ENCODE assay signal across 25 mouse cellular contexts in genomic region chr19:53887822-53888221, GRCm38 (mm10). TPM values are rescaled to one million over a fixed set of nuclear protein-coding genes. Genes with fewer than 3 reads are reported as not detected.
DNase-seq lines count a peak whose midpoint lies in the region; ATAC-seq lines count a peak whose summit lies in the region.
"Had no signal": no experiment of that assay in that cellular context is flagged by ENCODE, and none has a peak within 500 bp of the region (broad histone marks: within the 10 kb centered on the region; RNA-seq: fewer than 3 reads in every experiment).

No protein-coding gene starts in this region.

- ATAC-seq in forebrain, embryonic 11.5 days (replicated peaks; ENCODE audit: low FRiP score), result no peak
- ATAC-seq in forebrain, embryonic 15.5 days (replicated peaks), result no peak
- peak; percentile 81 for ATAC-seq in liver, embryonic 16.5 days (ENCODE audit: low read depth)
- ATAC-seq: activated CD4-positive, CD25-positive, alpha-beta regulatory T cell, adult 4 months; forebrain, embryonic 14.5 days; midbrain, embryonic 15.5 days had no signal

- DNase-seq in forebrain, embryonic 11.5 days (ENCODE audit: low spot score), result peak; percentile 14
- DNase-seq in thymus, postnatal 4 days, result peak; percentile 36
- DNase-seq in thymus, postnatal 0 days (ENCODE audit: low spot score), result no peak
- DNase-seq in Muller cell, postnatal 12 days (ENCODE audit: inconsistent ontology term), result no peak
- no peak for DNase-seq in gastrocnemius, postnatal 36 days
- no peak for DNase-seq in spleen, adult 12 weeks (ENCODE audit: low spot score)
- DNase-seq: adrenal gland, postnatal 10 days; cerebellum, adult 11 months; cerebellum, postnatal 36 days; gastrocnemius, postnatal 25 days; kidney, adult 11 months; lung, postnatal 10 days; spleen, adult 18-20 months had no signal

- no peak overlapping the region for H3K4me2 ChIP-seq in forebrain, embryonic 11.5 days (ENCODE audit: low read depth, low read length, severe bottlenecking)
- no peak overlapping the region for H3K4me2 ChIP-seq in forebrain, embryonic 15.5 days (replicated peaks)
- H3K4me2 ChIP-seq in liver, embryonic 16.5 days (ENCODE audit: low read depth, low read length), result no peak overlapping the region
- H3K4me2 ChIP-seq: limb, embryonic 15.5 days; midbrain, embryonic 15.5 days; neural tube, embryonic 15.5 days; stomach, embryonic 15.5 days had no signal

- H3K9me3 ChIP-seq in forebrain, embryonic 11.5 days (ENCODE audit: control insufficient read depth, low read length), result no peaks in the 10 kb centered on the region
- no peaks in the 10 kb centered on the region for H3K9me3 ChIP-seq in forebrain, embryonic 15.5 days
- no peaks in the 10 kb centered on the region for H3K9me3 ChIP-seq in liver, embryonic 16.5 days (replicated peaks; ENCODE audit: control insufficient read depth, low read length)
- H3K9me3 ChIP-seq: heart, embryonic 10.5 days; limb, embryonic 15.5 days; megakaryocyte, embryonic 14.5 days; midbrain, embryonic 15.5 days; neural tube, embryonic 15.5 days; stomach, embryonic 15.5 days had no signal

- no peak overlapping the region for H3K4me3 ChIP-seq in forebrain, embryonic 11.5 days (ENCODE audit: low read depth, low read length)
- H3K4me3 ChIP-seq in forebrain, embryonic 15.5 days, result no peak overlapping the region
- no peak overlapping the region for H3K4me3 ChIP-seq in liver, embryonic 16.5 days (ENCODE audit: low read depth, low read length)
- H3K4me3 ChIP-seq: heart, embryonic 10.5 days; limb, embryonic 15.5 days; megakaryocyte, embryonic 14.5 days; midbrain, embryonic 15.5 days; myocyte; neural tube, embryonic 15.5 days; stomach, embryonic 15.5 days had no signal

- H3K9ac ChIP-seq in forebrain, embryonic 11.5 days (ENCODE audit: low read length), result no peak overlapping the region
- H3K9ac ChIP-seq in forebrain, embryonic 15.5 days (replicated peaks), result no peak overlapping the region
- H3K9ac ChIP-seq in liver, embryonic 16.5 days (ENCODE audit: low read depth, low read length), result no peak overlapping the region
- H3K9ac ChIP-seq: limb, embryonic 15.5 days; midbrain, embryonic 15.5 days; neural tube, embryonic 15.5 days; stomach, embryonic 15.5 days had no signal

- no peak overlapping the region for H3K27ac ChIP-seq in forebrain, embryonic 11.5 days (ENCODE audit: low read depth, low read length)
- no peak overlapping the region for H3K27ac ChIP-seq in forebrain, embryonic 15.5 days (replicated peaks)
- H3K27ac ChIP-seq in liver, embryonic 16.5 days (ENCODE audit: low read length), result peak overlapping the region; percentile 64
- H3K27ac ChIP-seq: heart, embryonic 10.5 days; kidney, postnatal 0 days; limb, embryonic 15.5 days; midbrain, embryonic 15.5 days; neural tube, embryonic 15.5 days; stomach, embryonic 15.5 days had no signal

- H3K4me1 ChIP-seq in forebrain, embryonic 11.5 days (replicated peaks; ENCODE audit: control insufficient read depth, insufficient read depth, low read length), result 0 out of 2 replicates have a peak, but pooled peaks cover 2% of the 10 kb centered on the region
- peaks cover 4% of the 10 kb centered on the region for H3K4me1 ChIP-seq in forebrain, embryonic 15.5 days
- peaks cover 64% of the 10 kb centered on the region for H3K4me1 ChIP-seq in liver, embryonic 16.5 days (ENCODE audit: control insufficient read depth, low read depth, low read length)

- 86% methylated on average over 3 of the region's 3 CpGs for WGBS in forebrain, embryonic 11.5 days
- 83% methylated on average over 3 of the region's 3 CpGs for WGBS in forebrain, embryonic 15.5 days
- 17% methylated on average over 3 of the region's 3 CpGs for WGBS in liver, embryonic 16.5 days (ENCODE audit: insufficient replicate concordance)

- H3K27me3 ChIP-seq in forebrain, embryonic 11.5 days (ENCODE audit: control insufficient read depth, insufficient read depth, low read length), result no peaks in the 10 kb centered on the region
- no peaks in the 10 kb centered on the region for H3K27me3 ChIP-seq in forebrain, embryonic 15.5 days
- H3K27me3 ChIP-seq in liver, embryonic 16.5 days (ENCODE audit: control insufficient read depth, insufficient read depth, low read depth, low read length), result no peaks in the 10 kb centered on the region
- H3K27me3 ChIP-seq: limb, embryonic 15.5 days; megakaryocyte, embryonic 14.5 days; midbrain, embryonic 15.5 days; neural tube, embryonic 15.5 days; stomach, embryonic 15.5 days had no signal

- no peaks in the 10 kb centered on the region for H3K36me3 ChIP-seq in forebrain, embryonic 11.5 days (ENCODE audit: control insufficient read depth, insufficient read depth, low read length)
- H3K36me3 ChIP-seq in forebrain, embryonic 15.5 days, result no peaks in the 10 kb centered on the region
- no peaks in the 10 kb centered on the region for H3K36me3 ChIP-seq in liver, embryonic 16.5 days (ENCODE audit: control insufficient read depth, insufficient read depth)
- H3K36me3 ChIP-seq: heart, embryonic 10.5 days; limb, embryonic 15.5 days; midbrain, embryonic 15.5 days; neural tube, embryonic 15.5 days; stomach, embryonic 15.5 days had no signal

- intact Hi-C loops in gastrocnemius, postnatal 36 days (cut with DNase I), result no loop called here

RNA-seq across cellular contexts. Expression of gene Pdcd4, which starts 4.2 kb away (rescaled TPM):
- polyA plus RNA-seq in forebrain, embryonic 11.5 days (2014; fragmentation: Nextera tagmentation; extraction: Ambion mirVana), result 84.0 and 90.6 TPM in 2 replicates
- 90.4 and 94.7 TPM in 2 replicates for polyA plus RNA-seq in forebrain, embryonic 15.5 days (2015; fragmentation: Nextera tagmentation; extraction: Ambion mirVana)
- polyA plus RNA-seq in thymus, postnatal 0 days (2015; fragmentation: Nextera tagmentation; extraction: Ambion mirVana), result 156 and 182 TPM in 2 replicates
- 21.5 TPM in 2 replicates for polyA plus RNA-seq in liver, embryonic 16.5 days (2015; fragmentation: Nextera tagmentation; extraction: Ambion mirVana)
- total RNA-seq in gastrocnemius, postnatal 36 days (2021), result 10 to 100 TPM; 13.6 to 15.8 TPM

RNA-seq across cellular contexts. Expression of gene Shoc2, which starts 56.3 kb away (rescaled TPM):
- 82.5 and 85.8 TPM in 2 replicates for polyA plus RNA-seq in forebrain, embryonic 11.5 days (2014; fragmentation: Nextera tagmentation; extraction: Ambion mirVana)
- polyA plus RNA-seq in forebrain, embryonic 15.5 days (2015; fragmentation: Nextera tagmentation; extraction: Ambion mirVana), result 54.8 and 55.2 TPM in 2 replicates
- polyA plus RNA-seq in thymus, postnatal 0 days (2015; fragmentation: Nextera tagmentation; extraction: Ambion mirVana), result 26.1 and 29.8 TPM in 2 replicates
- 16.6 TPM in 2 replicates for polyA plus RNA-seq in liver, embryonic 16.5 days (2015; fragmentation: Nextera tagmentation; extraction: Ambion mirVana)
- total RNA-seq in gastrocnemius, postnatal 36 days (2021), result 10 to 100 TPM; 20.6 to 22.9 TPM

RNA-seq across cellular contexts. Expression of gene Bbip1, which starts 56.6 kb away (rescaled TPM):
- polyA plus RNA-seq in forebrain, embryonic 11.5 days (2014; fragmentation: Nextera tagmentation; extraction: Ambion mirVana), result 127 and 138 TPM in 2 replicates
- 144 and 145 TPM in 2 replicates for polyA plus RNA-seq in forebrain, embryonic 15.5 days (2015; fragmentation: Nextera tagmentation; extraction: Ambion mirVana)
- 136 and 139 TPM in 2 replicates for polyA plus RNA-seq in thymus, postnatal 0 days (2015; fragmentation: Nextera tagmentation; extraction: Ambion mirVana)
- polyA plus RNA-seq in liver, embryonic 16.5 days (2015; fragmentation: Nextera tagmentation; extraction: Ambion mirVana), result 33.8 and 40.1 TPM in 2 replicates
- 10 to 100 TPM; 31.2 to 32.1 TPM for total RNA-seq in gastrocnemius, postnatal 36 days (2021)

Comparison
In these comparisons a context has a peak if more than half of its experiments do, and no peak if none do; other contexts are left out.
1. DNase-seq: peak in forebrain, embryonic 11.5 days (single experiment) and thymus, postnatal 4 days (single experiment); none in thymus, postnatal 0 days (single experiment), Muller cell, postnatal 12 days (single experiment), gastrocnemius, postnatal 36 days (0 of 2) and spleen, adult 12 weeks (single experiment).